ENCODE assay signal across 11 mouse cellular contexts in genomic region chr7:45901562-45901961, GRCm38 (mm10). TPM values are rescaled to one million over a fixed set of nuclear protein-coding genes. Genes with fewer than 3 reads are reported as not detected.
A peak's percentile ranks its signal among the peaks of the same experiment; 100 is the strongest.
DNase-seq lines count a peak whose midpoint lies in the region; ATAC-seq and TF ChIP-seq lines count a peak whose summit lies in the region.
"Had no signal": no experiment of that assay in that cellular context is flagged by ENCODE, and none has a peak within 500 bp of the region (broad histone marks: within the 10 kb centered on the region; RNA-seq: fewer than 3 reads in every experiment).

No protein-coding gene starts in this region.

- TF ChIP-seq RAD21 in MEL (IDR thresholded peaks at IDR 0.05; ENCODE audit: low read depth, low read length), result no peak

- DNase-seq in heart, postnatal 4 days, result peak; percentile 18
- DNase-seq in heart, postnatal 36 days, result no peak
- peak; percentile 77 for DNase-seq in MEL (ENCODE audit: low read depth, low spot score)
- peak; percentile 42 for DNase-seq in kidney, postnatal 10 days
- DNase-seq in cerebellum, adult 2 months, result no peak
- no peak for DNase-seq in urinary bladder, adult 2 months (ENCODE audit: low spot score)
- DNase-seq in urinary bladder, postnatal 36 days (ENCODE audit: low spot score in 2 of 2), result no peak
- DNase-seq: heart, postnatal 10 days had no signal

- no peaks in the 10 kb centered on the region for H3K27me3 ChIP-seq in MEL (ENCODE audit: control insufficient read depth in 1 of 2, insufficient read depth in 2 of 2, low read length in 2 of 2)
- H3K27me3 ChIP-seq in cerebellum, adult 2 months (ENCODE audit: control insufficient read depth, insufficient read depth, low read length), result no peaks in the 10 kb centered on the region
- H3K27me3 ChIP-seq: limb, embryonic 12.5 days; neural tube, embryonic 12.5 days had no signal

- H3K27ac ChIP-seq in MEL (ENCODE audit: control insufficient read depth, low read depth, low read length), result no peak overlapping the region
- H3K27ac ChIP-seq in cerebellum, adult 2 months (ENCODE audit: insufficient read depth, low read length), result no peak overlapping the region
- H3K27ac ChIP-seq: limb, embryonic 12.5 days; neural tube, embryonic 12.5 days had no signal

- no peak overlapping the region for H3K9ac ChIP-seq in MEL (ENCODE audit: control insufficient read depth, low read depth, low read length, poor library complexity, severe bottlenecking)
- H3K9ac ChIP-seq: limb, embryonic 12.5 days; neural tube, embryonic 12.5 days had no signal

- H3K36me3 ChIP-seq in MEL (ENCODE audit: control insufficient read depth in 1 of 2, insufficient read depth in 2 of 2, low read length in 2 of 2), result no peaks in the 10 kb centered on the region; a peak in 1 of 4 replicates
- H3K36me3 ChIP-seq: limb, embryonic 12.5 days; neural tube, embryonic 12.5 days had no signal

- H3K4me3 ChIP-seq in MEL (ENCODE audit: control insufficient read depth in 1 of 2, insufficient read depth in 1 of 2, low read depth in 2 of 2, low read length in 2 of 2), result no peak overlapping the region
- no peak overlapping the region for H3K4me3 ChIP-seq in cerebellum, adult 2 months (replicated peaks; ENCODE audit: insufficient read depth, low read depth, low read length)
- H3K4me3 ChIP-seq: limb, embryonic 12.5 days; neural tube, embryonic 12.5 days had no signal

- H3K9me3 ChIP-seq in MEL (replicated peaks; ENCODE audit: insufficient read depth, low read length), result no peaks in the 10 kb centered on the region
- H3K9me3 ChIP-seq: limb, embryonic 12.5 days; neural tube, embryonic 12.5 days had no signal

- H3K4me1 ChIP-seq in MEL (ENCODE audit: control insufficient read depth in 1 of 2, insufficient read depth in 2 of 2, low read length in 2 of 2), result peaks cover 0 to 5% of the 10 kb centered on the region in 2 experiments; a peak in 1 of 4 replicates
- H3K4me1 ChIP-seq in cerebellum, adult 2 months (ENCODE audit: control insufficient read depth, insufficient read depth, low read length), result no peaks in the 10 kb centered on the region
- H3K4me1 ChIP-seq: limb, embryonic 12.5 days had no signal

- peaks cover 5% of the 10 kb centered on the region; the same call in 1 of the 2 replicates for H3K79me2 ChIP-seq in MEL (ENCODE audit: control insufficient read depth, insufficient read depth, low read length, poor library complexity)

- ATAC-seq in megakaryocyte-erythroid progenitor cell, adult 5-6 weeks (replicated peaks; ENCODE audit: low FRiP score, low TSS enrichment, poor library complexity, severe bottlenecking), result peak; percentile 80

- intact Hi-C loops in heart, postnatal 36 days (cut with DNase I), result no loop called here

- 54% methylated on average over 5 of the region's 5 CpGs for WGBS in cerebellum, adult 2 months

- no peak for TF ChIP-seq CTCF in MEL (IDR thresholded peaks at IDR 0.05 in 2 of 3, conservative IDR thresholded peaks at IDR 0.05 in 1 of 3; ENCODE audit: control insufficient read depth in 1 of 3, insufficient read depth in 1 of 3, low read depth in 2 of 3, low read length in 3 of 3, poor library complexity in 1 of 3, severe bottlenecking in 1 of 3)
- no peak for TF ChIP-seq CTCF in cerebellum, adult 2 months (IDR thresholded peaks at IDR 0.05; ENCODE audit: borderline replicate concordance, insufficient read depth, low read depth, low read length)

- no peak for TF ChIP-seq EP300 in MEL (IDR thresholded peaks at IDR 0.05; ENCODE audit: low read depth in 1 of 2, low read length in 2 of 2)

- no peak for TF ChIP-seq POLR2A in MEL (IDR thresholded peaks at IDR 0.05; ENCODE audit: control insufficient read depth in 1 of 2, insufficient read depth in 1 of 2, low read depth in 1 of 2, low read length in 2 of 2, poor library complexity in 1 of 2)
- no peak for TF ChIP-seq POLR2A in cerebellum, adult 2 months (IDR thresholded peaks at IDR 0.05; ENCODE audit: borderline replicate concordance, insufficient read depth, low read length)

TF ChIP-seq in MEL, 35 proteins besides CTCF, POLR2A, EP300 and RAD21:
- no peak for TF ChIP-seq ZC3H11A (IDR thresholded peaks at IDR 0.05; ENCODE audit: low read depth, low read length)
- peak; percentile 53 for TF ChIP-seq GATA1 (IDR thresholded peaks at IDR 0.05; ENCODE audit: low read depth, low read length)
- no peak for TF ChIP-seq SIN3A (IDR thresholded peaks at IDR 0.05; ENCODE audit: low read length)
- TF ChIP-seq HCFC1 (IDR thresholded peaks at IDR 0.05; ENCODE audit: low read depth, low read length), result no peak
- TF ChIP-seq ELF1 (IDR thresholded peaks at IDR 0.05; ENCODE audit: low read depth, low read length), result no peak
- no peak for TF ChIP-seq ZMIZ1 (IDR thresholded peaks at IDR 0.05; ENCODE audit: low read depth, low read length)
- TF ChIP-seq E2F4 (IDR thresholded peaks at IDR 0.05; ENCODE audit: borderline replicate concordance, low read depth, low read length), result no peak
- TF ChIP-seq MAZ (IDR thresholded peaks at IDR 0.05; ENCODE audit: low read depth, low read length), result no peak

RNA-seq across cellular contexts. Expression of gene Tmem143, which starts 4.8 kb away (rescaled TPM):
- 10 to 100 TPM; 36.9 to 43.9 TPM for total RNA-seq in heart, postnatal 4 days (2021)
- total RNA-seq in heart, postnatal 36 days (2021), result 100 to 1,000 TPM; 115 to 120 TPM
- 10.1 and 10.7 TPM in 2 replicates for total RNA-seq in MEL (2012; rRNA removed)
- polyA plus RNA-seq in MEL (2012; ENCODE audit: insufficient read depth in 1 of 2, insufficient read length in 2 of 2, low read depth in 1 of 2, low replicate concordance in 2 of 2, missing spikeins in 1 of 2), result 10 to 100 TPM in 1 of 2 experiments, not detected in 1; 20.1 TPM
- 9.1 and 10.3 TPM in 2 replicates for total RNA-seq in megakaryocyte-erythroid progenitor cell, adult 5-6 weeks (2014; fragmentation: Nextera tagmentation)
- total RNA-seq in megakaryocyte-erythroid progenitor cell, adult 5-6 weeks (2017), result 7.3 and 11.3 TPM in 2 replicates
- 42.0 and 46.5 TPM in 2 replicates for polyA plus RNA-seq in cerebellum, adult 2 months (2012; rRNA removed)
- 23.7 and 24.3 TPM in 2 replicates for polyA plus RNA-seq in urinary bladder, adult 2 months (2012; rRNA removed)

RNA-seq across cellular contexts. Expression of gene Syngr4, which starts 5.0 kb away (rescaled TPM):
- 1 to 10 TPM in 1 of 2 experiments, under 1 TPM in 1; 0.90 to 1.3 TPM for total RNA-seq in heart, postnatal 4 days (2021)
- not detected for total RNA-seq in heart, postnatal 36 days (2021)
- 0.33 and 0.46 TPM in 2 replicates for total RNA-seq in MEL (2012; rRNA removed)
- 1 to 10 TPM in 1 of 2 experiments, not detected in 1; 1.1 TPM for polyA plus RNA-seq in MEL (2012; ENCODE audit: insufficient read depth in 1 of 2, insufficient read length in 2 of 2, low read depth in 1 of 2, low replicate concordance in 2 of 2, missing spikeins in 1 of 2)
- not detected in 2 replicates for total RNA-seq in megakaryocyte-erythroid progenitor cell, adult 5-6 weeks (2014; fragmentation: Nextera tagmentation)
- total RNA-seq in megakaryocyte-erythroid progenitor cell, adult 5-6 weeks (2017), result not detected in 2 replicates
- not detected in 2 replicates for polyA plus RNA-seq in cerebellum, adult 2 months (2012; rRNA removed)
- 0.10 TPM in 1 of 2 replicates, not detected in the other for polyA plus RNA-seq in urinary bladder, adult 2 months (2012; rRNA removed)

RNA-seq across cellular contexts. Expression of gene Emp3, which starts 19.6 kb away (rescaled TPM):
- total RNA-seq in heart, postnatal 4 days (2021), result 10 to 100 TPM; 38.0 to 42.1 TPM
- 10 to 100 TPM; 20.8 to 26.8 TPM for total RNA-seq in heart, postnatal 36 days (2021)
- 65.1 and 75.0 TPM in 2 replicates for total RNA-seq in MEL (2012; rRNA removed)
- 100 to 1,000 TPM in 1 of 2 experiments, not detected in 1; 111 TPM for polyA plus RNA-seq in MEL (2012; ENCODE audit: insufficient read depth in 1 of 2, insufficient read length in 2 of 2, low read depth in 1 of 2, low replicate concordance in 2 of 2, missing spikeins in 1 of 2)
- total RNA-seq in megakaryocyte-erythroid progenitor cell, adult 5-6 weeks (2014; fragmentation: Nextera tagmentation), result 167 and 180 TPM in 2 replicates
- 109 and 112 TPM in 2 replicates for total RNA-seq in megakaryocyte-erythroid progenitor cell, adult 5-6 weeks (2017)
- polyA plus RNA-seq in cerebellum, adult 2 months (2012; rRNA removed), result 5.4 and 6.5 TPM in 2 replicates
- polyA plus RNA-seq in urinary bladder, adult 2 months (2012; rRNA removed), result 213 and 219 TPM in 2 replicates

RNA-seq across cellular contexts. Expression of gene Ccdc114, which starts 22.3 kb away (rescaled TPM):
- total RNA-seq in heart, postnatal 4 days (2021), result 1 to 10 TPM; 1.6 TPM
- total RNA-seq in heart, postnatal 36 days (2021), result 1 to 10 TPM in 1 of 2 experiments, under 1 TPM in 1; 0.98 to 1.1 TPM
- 0.15 TPM in 1 of 2 replicates, not detected in the other for total RNA-seq in MEL (2012; rRNA removed)
- polyA plus RNA-seq in MEL (2012; ENCODE audit: insufficient read depth in 1 of 2, insufficient read length in 2 of 2, low read depth in 1 of 2, low replicate concordance in 2 of 2, missing spikeins in 1 of 2), result under 1 TPM in 1 of 2 experiments, not detected in 1; 0.24 TPM
- total RNA-seq in megakaryocyte-erythroid progenitor cell, adult 5-6 weeks (2014; fragmentation: Nextera tagmentation), result 2.3 and 5.3 TPM in 2 replicates
- 4.1 and 4.6 TPM in 2 replicates for total RNA-seq in megakaryocyte-erythroid progenitor cell, adult 5-6 weeks (2017)
- polyA plus RNA-seq in cerebellum, adult 2 months (2012; rRNA removed), result 3.4 and 5.1 TPM in 2 replicates
- 3.4 and 3.5 TPM in 2 replicates for polyA plus RNA-seq in urinary bladder, adult 2 months (2012; rRNA removed)

RNA-seq across cellular contexts. Expression of gene Grin2d, which starts 23.4 kb away (rescaled TPM):
- under 1 TPM; 0.52 to 0.63 TPM for total RNA-seq in heart, postnatal 4 days (2021)
- under 1 TPM; 0.38 to 0.44 TPM for total RNA-seq in heart, postnatal 36 days (2021)
- 0.16 and 0.19 TPM in 2 replicates for total RNA-seq in MEL (2012; rRNA removed)
- under 1 TPM in 1 of 2 experiments, not detected in 1; 0.57 TPM for polyA plus RNA-seq in MEL (2012; ENCODE audit: insufficient read depth in 1 of 2, insufficient read length in 2 of 2, low read depth in 1 of 2, low replicate concordance in 2 of 2, missing spikeins in 1 of 2)
- 0.92 TPM in 1 of 2 replicates, not detected in the other for total RNA-seq in megakaryocyte-erythroid progenitor cell, adult 5-6 weeks (2014; fragmentation: Nextera tagmentation)
- total RNA-seq in megakaryocyte-erythroid progenitor cell, adult 5-6 weeks (2017), result 0.23 TPM in 1 of 2 replicates, not detected in the other
- 14.9 and 16.4 TPM in 2 replicates for polyA plus RNA-seq in cerebellum, adult 2 months (2012; rRNA removed)
- 1.6 and 2.4 TPM in 2 replicates for polyA plus RNA-seq in urinary bladder, adult 2 months (2012; rRNA removed)

Comparison
In these comparisons a context has a peak if more than half of its experiments do, and no peak if none do; other contexts are left out.
1. DNase-seq: peak in heart, postnatal 4 days (single experiment), MEL (single experiment) and kidney, postnatal 10 days (single experiment); none in heart, postnatal 36 days (0 of 2), cerebellum, adult 2 months (0 of 2), urinary bladder, adult 2 months (single experiment) and urinary bladder, postnatal 36 days (0 of 2).